Mouse (Mus musculus) T-helper 2 cell (primary cell): ENCODE measurements at regions not wholly inside any gene's neighbourhood (a gene's known extent, or its start where the extent isn't known, plus 50 kb on each side); places are given as distances from the start of the nearest gene placed in this dataset.

Experiments used
- in situ Hi-C: fragments of 300-600 bp; cut with MboI, MseI; formaldehyde crosslinking; loops from one replicate; pipeline ENCODE4 v1.15.1; 2025; ENCODE audit warnings: high pct_unique_total_duplicates

DNA sequence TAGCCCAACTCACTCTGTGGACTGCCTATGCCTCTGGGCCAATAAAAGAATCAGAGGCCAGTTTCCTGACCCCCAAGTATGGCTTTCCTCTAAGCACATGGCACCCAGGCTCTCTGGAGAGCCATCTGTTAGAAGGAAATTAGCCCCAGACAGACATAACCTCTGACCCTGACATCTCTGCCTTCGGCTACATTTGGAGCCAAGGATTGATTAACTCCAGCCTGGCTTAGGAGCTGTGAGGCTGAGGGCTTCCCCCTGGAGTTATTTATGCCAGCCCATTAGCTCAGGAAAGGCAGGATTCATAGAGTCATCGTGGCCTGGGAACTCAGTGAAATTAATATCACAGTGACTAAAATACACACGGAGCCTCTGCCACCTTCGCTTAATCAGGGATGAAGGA is 137.5 kb downstream of the Wscd1 start:
- in situ Hi-C loops, result no loop called here

DNA sequence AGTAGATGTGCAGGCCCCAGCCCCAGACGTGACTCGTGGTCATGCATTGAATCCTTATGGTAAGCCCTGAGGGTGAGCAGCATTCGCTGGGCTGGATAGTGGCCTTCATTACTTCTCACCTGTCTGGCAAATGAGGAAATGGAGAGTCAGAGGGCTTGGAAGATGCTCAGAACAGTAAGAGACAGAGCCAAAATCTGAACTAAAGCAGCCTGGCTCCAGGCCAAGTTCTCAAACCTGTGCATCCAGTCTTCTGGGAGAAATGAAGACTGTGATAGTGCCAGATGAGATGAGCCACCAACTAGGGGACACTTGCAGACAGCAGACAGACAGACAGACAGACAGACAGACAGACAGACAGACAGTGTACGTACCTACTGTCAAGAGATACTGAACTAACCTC is 137.1 kb downstream of the Wscd1 start:
- in situ Hi-C loops, result no loop called here

DNA sequence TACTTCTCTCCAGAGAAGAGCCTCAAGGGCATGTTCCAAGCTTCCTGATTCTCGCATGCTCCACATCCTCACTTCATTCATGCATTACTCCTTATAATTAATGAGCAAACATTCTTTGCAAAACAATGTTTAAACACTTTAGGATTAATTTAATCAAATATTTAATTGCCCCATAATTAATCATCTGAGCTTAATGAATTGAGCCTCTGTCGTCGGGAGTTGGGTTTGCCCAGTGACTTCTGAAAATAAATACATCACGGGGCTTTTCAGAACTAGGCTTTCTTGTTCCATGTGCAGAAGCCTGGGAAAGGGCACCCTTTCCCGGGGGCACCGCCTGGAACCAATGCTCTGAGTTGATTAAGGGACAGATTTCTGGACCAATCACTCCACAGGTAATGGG is 135.1 kb downstream of the Wscd1 start:
- in situ Hi-C loops, result no loop called here

DNA sequence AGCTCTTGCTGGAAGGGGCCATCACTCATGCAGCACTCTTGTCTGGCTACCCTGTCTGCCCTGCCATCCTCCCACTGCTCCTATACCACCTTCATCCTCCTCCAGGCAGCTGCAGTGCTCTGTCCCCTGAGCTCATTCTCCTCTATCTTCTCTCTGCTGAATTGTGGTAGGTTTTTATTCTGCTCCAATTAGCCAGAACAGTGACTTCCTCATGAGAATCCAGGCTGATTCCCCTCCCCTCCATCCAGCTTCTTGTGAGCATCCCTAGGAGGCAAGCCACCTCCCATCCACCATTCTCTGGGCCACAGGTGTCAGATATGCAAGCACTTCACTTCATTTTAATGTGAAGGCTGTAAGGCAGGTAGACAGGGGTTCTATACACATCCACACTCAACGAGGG is 132.1 kb downstream of the Wscd1 start:
- in situ Hi-C loops, result no loop called here

DNA sequence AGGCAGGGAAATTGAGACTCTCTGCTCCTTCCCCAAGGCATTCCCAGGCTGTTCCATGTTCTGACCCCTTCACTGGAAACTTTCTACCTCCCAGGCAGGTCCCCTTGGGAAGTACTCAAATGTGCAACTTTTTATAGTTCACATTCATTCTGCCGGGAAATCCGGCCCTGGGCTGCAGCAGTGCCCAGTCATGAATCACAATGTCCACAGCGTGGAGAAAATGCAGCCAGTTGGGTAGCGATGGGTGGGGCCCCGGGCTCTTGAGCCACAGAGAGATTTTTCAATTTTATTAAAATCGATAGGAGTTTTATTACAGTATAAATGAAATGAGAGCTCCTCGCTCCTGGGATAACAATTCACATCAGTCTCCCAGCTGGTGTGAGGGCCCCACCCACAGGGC is 121.6 kb downstream of the Wscd1 start:
- in situ Hi-C loops, result no loop called here

DNA sequence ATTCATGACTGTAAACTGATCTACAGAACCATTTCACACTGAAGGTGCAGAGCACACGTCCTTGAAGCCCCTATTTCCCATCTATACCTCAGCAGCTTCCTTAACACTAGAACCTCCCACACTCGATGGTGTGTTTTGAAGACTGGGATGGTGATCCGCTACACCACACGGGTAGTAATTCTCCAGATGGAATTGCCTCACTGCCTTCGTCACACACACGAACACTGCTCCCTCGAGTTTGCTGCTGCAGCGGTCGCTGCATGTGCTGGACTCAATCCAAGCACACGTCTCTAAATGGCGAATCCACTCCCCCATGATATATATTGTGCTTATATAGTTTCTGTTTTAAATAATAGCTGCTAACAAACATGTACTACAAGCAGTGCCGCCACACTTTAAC is 117.0 kb downstream of the Wscd1 start:
- in situ Hi-C loops, result no loop called here

DNA sequence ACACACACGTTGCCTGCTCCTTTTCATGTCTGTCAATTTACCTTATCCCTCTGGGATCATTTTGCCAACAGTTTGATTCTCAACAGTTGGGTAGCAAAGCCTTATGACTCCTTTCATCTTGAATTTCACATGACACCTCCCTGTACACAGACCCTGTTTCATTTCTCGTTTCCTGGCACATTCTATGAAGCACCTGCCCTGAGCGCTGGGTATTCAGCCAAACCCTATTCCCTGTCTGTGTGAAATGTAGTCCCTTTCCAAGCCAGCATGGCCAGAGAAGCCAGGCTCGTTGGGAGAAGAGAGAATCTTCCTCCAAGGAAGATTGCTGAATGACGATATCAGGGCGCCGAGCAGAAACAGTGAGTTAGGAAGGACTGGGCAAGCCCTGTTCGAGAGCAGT is 108.2 kb downstream of the Wscd1 start:
- in situ Hi-C loops, result no loop called here

DNA sequence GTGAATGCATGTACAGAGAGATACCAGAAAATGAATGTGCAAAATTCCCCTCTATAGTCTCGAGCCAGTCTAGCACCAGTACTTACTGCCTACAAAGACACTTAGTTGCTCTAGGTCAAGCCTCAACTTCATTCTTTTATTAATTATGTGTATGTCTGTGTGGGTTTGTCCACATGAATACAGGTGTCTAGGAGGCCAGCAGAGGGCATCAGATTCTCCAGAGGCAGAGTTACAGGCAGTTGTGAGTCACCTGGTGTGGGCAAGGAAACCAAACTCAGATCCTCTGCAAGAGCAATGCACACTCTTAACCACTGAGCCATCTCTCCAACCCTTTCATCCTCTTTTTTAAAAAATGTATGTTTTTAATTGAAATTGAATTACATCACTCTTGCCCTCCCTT is 105.8 kb downstream of the Wscd1 start:
- in situ Hi-C loops, result no loop called here

DNA sequence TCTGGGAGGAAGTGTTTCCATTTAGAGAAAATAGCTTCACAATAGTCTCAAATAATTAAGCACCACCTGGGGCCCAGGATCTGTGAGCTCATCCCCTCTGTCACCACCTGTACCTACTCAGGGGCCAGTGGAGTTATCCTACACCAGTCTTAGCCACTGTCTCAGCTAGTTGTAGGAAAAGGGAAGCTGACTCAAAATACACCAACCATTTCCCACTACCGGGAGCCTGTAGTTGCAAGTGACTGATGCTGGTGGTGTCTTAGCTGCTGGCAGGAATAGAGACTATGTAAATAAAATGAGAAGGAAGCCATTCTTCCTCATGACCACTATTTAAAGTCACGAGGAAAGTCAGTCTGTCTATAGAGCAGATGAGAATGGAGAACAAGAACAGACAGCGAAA is 105.3 kb downstream of the Wscd1 start:
- in situ Hi-C loops, result no loop called here

DNA sequence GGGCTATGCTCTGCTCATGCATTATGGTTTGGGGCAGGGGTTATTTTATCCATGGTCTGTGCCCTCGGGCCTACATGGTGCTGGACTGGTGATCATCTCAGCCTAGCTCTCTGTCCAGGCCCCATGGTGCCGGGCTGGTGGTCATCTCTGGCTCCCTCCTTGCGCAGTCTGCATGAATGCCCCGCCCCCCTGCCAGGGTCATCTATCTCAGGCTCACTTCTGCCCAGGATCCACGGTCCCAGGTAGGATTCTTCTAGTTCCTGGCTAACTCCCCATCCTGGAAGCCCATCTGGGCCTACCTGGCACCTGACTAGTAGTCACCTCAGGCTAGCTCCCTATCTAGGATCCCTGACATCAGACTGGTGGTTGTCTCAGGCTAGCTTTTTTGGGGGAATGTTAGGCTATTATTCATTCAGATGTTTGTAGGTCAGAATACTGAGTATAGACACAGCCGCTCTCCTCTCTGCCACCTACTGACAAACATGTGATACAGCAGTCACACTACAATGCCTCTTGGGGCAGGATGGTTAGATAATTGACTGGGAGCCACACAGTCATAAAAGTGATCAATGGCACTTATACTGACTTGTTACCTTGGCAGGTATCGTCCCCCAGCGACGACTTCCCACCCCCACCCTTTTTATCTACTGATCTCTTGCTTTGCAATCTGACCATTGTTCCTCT is 98.1 kb downstream of the Wscd1 start:
- in situ Hi-C loops, result no loop called here

DNA sequence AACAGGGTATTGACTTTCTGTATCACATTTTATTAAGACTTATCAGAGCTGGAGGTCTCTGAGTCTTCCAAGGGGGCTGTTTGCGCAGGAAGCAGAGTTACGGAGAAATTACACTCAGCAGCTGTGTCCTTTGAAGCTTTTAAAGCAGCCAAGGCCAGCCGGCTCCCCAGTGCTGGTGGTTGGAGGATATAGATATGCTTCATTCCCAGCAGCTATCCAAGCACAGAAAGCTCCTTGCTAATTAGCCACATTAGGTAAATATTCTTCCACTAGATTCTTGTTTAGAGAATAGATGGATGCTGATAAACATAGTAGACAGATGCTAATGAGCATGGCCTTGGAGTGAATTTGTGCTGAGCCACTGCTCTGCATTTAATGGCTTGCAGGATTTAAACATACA is 96.8 kb downstream of the Wscd1 start:
- in situ Hi-C loops, result no loop called here

DNA sequence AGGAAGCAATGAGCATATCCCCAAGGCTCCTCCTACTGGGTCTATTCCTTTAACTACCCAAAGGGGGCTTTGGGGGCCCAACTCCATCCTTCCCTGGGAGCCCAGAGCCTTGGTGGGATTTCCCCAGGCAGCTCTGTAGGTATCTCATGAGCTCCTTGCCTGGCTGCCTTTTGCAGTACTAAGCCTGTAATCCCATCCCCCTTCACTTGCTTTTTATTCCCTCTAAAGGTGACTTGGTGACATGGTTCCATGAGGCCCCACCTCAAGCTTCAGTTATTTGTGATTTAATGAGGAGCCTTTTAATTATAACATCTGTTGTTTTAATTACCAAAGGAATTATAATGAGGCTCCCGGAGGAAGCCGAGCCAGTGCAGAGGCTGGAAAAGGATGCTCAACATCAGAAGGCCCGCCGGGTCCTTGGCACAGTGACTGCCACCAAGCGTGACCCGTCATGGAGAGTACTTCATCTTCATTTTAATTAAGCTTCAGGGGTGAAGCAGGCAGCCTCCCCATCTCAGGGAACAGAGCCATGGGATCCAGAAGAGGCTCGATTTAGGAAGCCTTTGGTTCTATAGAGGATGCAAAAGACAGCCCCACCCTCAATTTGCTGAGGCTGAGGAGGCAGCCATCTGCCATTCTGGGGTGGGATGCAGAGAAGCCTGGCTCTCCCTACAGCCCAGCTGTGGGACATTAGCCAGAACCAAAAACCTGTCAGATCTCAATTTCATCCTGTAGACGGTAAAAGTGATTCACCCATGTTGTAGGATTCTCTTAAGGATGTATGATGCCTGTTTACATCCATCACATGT is 91.1 kb downstream of the Wscd1 start:
- in situ Hi-C loops, result no loop called here
